Mouse (Mus musculus): ENCODE measurements at regions not wholly inside any gene's neighbourhood (a gene's known extent, or its start where the extent isn't known, plus 50 kb on each side); places are given as distances from the start of the nearest gene placed in this dataset.

DNA sequence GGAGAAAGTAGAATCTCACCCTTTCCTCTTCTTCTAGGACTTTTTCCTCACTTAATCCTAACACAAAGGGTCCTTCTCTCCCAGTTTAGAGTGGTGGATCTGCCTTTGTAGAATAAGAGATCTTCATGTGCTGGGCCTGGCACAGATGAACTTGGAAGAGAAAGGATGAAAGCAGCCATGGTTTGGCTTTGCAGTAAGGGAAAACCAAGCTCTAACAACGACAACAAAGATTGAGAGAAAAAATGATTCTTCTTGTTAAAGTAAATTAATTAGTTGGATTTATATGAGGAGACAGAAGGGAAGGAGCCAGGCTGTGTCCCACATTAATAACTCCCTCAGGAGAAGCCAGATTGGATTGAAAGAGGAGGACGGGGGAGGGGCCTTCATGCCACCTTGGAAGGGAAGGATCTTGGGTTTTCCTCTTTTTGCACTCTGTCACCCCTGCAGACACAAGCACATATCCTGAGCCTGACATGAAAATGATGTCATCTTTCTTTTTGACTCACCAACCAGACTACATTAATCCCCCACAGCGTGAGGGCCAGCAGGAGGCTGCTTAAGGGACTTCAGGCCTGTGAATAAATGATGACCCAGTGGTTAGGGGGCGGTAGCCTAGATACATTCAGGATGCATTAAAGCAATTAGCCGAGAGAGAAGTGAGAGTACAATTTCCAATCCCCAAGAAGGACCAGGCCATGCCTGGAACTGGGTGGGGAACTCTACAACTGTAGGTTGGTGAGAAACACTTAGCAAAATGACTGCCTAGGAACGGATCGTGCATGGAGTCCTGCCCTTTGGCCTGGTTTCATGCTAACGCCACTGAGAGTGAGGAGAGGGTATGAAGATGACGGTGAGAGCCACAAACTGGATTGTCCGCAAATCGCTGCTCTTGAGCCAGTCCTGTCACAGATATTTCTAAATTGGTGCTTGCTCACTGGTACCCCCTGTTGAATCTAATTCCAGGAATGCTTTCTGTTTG is 69.4 kb upstream of the Klf7 start:
- H3K27me3 ChIP-seq: no peaks in the 10 kb centered on the region
- no peak for TF ChIP-seq CTCF (IDR thresholded peaks at IDR 0.05)
- ChIA-PET POLR2A (no interaction called here), CTCF (interaction anchor here (1.2 kb wide), 1 partner anchor 67 kb away, joined by 4 read pairs; no protein-coding TSS in a partner anchor)
- DNase-seq (ENCODE audit: low read depth, low spot score) (peak; percentile 44), ATAC-seq (peak; percentile 67)
- in situ Hi-C loops (cut with MboI; ENCODE audit: low pct_unique_long_range_greater_than_20kb): no loop called here

DNA sequence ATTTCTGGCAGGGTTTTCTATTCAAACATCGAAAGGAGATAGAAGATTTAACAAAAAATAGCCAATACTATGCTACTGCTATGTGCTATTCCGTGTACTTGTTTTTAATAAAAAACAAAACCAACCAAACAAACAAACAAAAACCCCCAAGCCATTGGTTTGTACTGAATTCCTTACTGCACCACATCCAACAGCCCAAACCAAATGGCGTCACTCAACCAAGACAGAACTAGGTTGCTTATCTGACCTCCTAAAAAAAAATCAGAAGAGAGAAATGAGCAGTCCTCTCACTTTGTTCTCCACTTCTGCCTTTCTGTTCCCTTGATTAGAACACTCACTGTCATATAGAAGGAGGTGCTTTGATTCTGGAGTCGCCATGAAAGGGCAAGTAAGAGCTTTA is 68.6 kb upstream of the Klf7 start:
- no peaks in the 10 kb centered on the region for H3K27me3 ChIP-seq
- in situ Hi-C loops (cut with MboI; ENCODE audit: low pct_unique_long_range_greater_than_20kb): no loop called here
- no peak for TF ChIP-seq CTCF (IDR thresholded peaks at IDR 0.05)
- no peak for DNase-seq (ENCODE audit: low read depth, low spot score)
- no peak for ATAC-seq
- ChIA-PET CTCF (interaction anchor here (1.2 kb wide), 1 partner anchor 66 kb away, joined by 4 read pairs; no protein-coding TSS in a partner anchor), POLR2A (no interaction called here)

DNA sequence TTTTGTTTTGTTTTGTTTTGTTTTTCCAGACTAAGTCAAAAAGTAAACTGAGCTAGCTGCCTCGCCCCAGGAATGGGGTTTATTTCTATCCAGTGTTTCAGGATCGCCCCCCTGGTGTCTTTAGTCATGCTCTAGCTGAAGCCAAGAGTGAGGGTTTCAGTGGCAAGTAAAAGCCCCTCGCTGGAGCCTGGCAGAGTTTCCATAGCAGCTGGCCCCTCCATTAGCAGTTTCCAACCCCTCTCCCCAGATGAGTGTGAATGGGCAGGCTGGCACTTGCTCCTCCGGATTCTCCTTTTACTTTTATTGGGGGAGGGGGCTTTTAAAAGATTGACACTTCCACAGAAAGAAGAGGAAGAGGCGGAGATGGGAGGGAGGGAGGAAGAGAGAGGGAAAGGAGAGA is 68.0 kb upstream of the Klf7 start:
- no peak for TF ChIP-seq CTCF (IDR thresholded peaks at IDR 0.05)
- ChIA-PET POLR2A (interaction anchor here (0.6 to 0.7 kb wide), 3 partner anchors 17 to 386 kb away, joined by 3 to 4 read pairs (median 4); no protein-coding TSS in a partner anchor), CTCF (no interaction called here)
- H3K27me3 ChIP-seq: no peaks in the 10 kb centered on the region
- in situ Hi-C loops (cut with MboI; ENCODE audit: low pct_unique_long_range_greater_than_20kb): no loop called here
- no peak for ATAC-seq
- DNase-seq (ENCODE audit: low read depth, low spot score): no peak

DNA sequence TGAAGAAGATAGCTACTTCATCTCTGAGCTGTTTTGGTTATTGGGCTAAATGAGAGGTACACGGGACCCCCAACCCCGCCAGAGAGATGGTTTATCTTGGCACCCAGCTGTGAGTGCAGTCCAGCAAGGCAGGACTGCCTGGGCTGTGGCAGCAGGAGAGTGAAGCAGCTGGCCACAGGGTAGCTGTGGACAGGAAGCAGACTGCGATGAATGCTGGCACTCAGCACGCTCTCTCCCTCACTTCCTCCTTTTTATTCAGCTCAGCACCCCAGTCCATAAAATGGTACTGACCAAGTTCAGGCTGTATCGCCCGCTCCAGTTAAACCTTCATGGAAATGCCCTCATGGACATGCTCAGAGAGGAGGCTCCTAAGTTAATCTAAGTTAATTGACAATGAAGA is 67.4 kb upstream of the Klf7 start:
- CTCF ChIA-PET: no interaction called here
- no peak for TF ChIP-seq CTCF (IDR thresholded peaks at IDR 0.05)
- no peak for DNase-seq (ENCODE audit: low read depth, low spot score)

GRCm38 (mm10) chr1:64187796-64188513 is 65.9 kb upstream of the Klf7 start:
- in situ Hi-C loops (cut with MboI; ENCODE audit: low pct_unique_long_range_greater_than_20kb): no loop called here
- H3K27me3 ChIP-seq: no peaks in the 10 kb centered on the region
- ATAC-seq: no peak
- no peak for DNase-seq (ENCODE audit: low read depth, low spot score)
- TF ChIP-seq CTCF (IDR thresholded peaks at IDR 0.05): no peak
- CTCF ChIA-PET: interaction anchor here (1.3 to 1.6 kb wide), 2 partner anchors 16 to 34 kb away, joined by 3 to 5 read pairs; no protein-coding TSS in a partner anchor
- POLR2A ChIA-PET: no interaction called here

More for the DNA sequence above, 67.4 kb upstream of the Klf7 start:
- ATAC-seq: no peak
- no peaks in the 10 kb centered on the region for H3K27me3 ChIP-seq
- in situ Hi-C loops (cut with MboI; ENCODE audit: low pct_unique_long_range_greater_than_20kb): no loop called here
- POLR2A ChIA-PET: no interaction called here

DNA sequence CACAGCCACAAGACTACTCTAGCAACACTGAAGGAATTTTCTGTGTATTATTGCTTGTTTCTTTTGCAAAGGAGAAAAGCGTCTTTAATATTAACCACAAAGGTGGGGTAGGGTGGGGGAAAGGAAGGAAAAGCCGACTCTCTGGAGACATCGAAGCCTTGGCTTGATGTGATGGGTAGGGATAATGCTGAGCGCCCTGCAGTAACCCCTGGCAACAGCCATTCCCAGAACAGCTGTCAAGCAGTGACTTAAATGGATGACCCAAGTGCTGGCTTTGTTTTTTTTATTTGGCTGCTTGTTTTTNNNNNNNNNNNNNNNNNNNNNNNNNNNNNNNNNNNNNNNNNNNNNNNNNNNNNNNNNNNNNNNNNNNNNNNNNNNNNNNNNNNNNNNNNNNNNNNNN is 51.6 kb upstream of the Klf7 start:
- DNase-seq (ENCODE audit: low read depth, low spot score) (no peak), ATAC-seq (no peak)
- POLR2A ChIA-PET: no interaction called here
- H3K27me3 ChIP-seq: peaks cover 2% of the 10 kb centered on the region
- CTCF ChIA-PET: interaction anchor here (1.7 kb wide), 1 partner anchor 13 kb away, joined by 4 read pairs; no protein-coding TSS in a partner anchor
- in situ Hi-C loops (cut with MboI; ENCODE audit: low pct_unique_long_range_greater_than_20kb): no loop called here
- no peak for TF ChIP-seq CTCF (IDR thresholded peaks at IDR 0.05)

DNA sequence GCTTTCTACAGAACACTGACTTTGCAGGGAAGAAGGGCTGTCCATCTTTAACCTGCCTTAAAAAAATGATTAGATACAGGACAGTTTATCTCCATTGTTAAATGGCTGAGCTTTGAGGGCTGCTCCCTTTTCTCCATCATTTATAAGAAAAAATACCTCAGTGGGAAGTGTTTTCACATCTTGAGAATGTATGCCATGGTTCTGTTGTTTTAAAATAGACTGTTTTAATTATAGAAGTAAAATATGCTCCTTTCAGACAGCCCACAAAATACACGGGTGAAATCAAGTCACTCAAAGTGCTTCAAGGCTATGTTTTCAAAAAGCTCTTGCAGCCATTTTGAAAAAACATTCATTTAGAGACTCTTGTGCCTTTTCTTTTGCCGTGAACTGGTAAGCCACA is 50.0 kb upstream of the Klf7 start:
- peaks cover 3% of the 10 kb centered on the region for H3K27me3 ChIP-seq
- in situ Hi-C loops (cut with MboI; ENCODE audit: low pct_unique_long_range_greater_than_20kb): no loop called here
- ATAC-seq (no peak), DNase-seq (ENCODE audit: low read depth, low spot score) (no peak)
- ChIA-PET POLR2A (no interaction called here), CTCF (interaction anchor here (1.4 to 1.9 kb wide), 3 partner anchors 14 to 17 kb away, joined by 3 to 5 read pairs (median 4); no protein-coding TSS in a partner anchor)
- TF ChIP-seq CTCF (IDR thresholded peaks at IDR 0.05): no peak
